Mouse (Mus musculus) inflammation-experienced regulatory T-cells, adult 6 months (primary cell): ENCODE data around the gene Agrp. TPM values are rescaled to one million over a fixed set of nuclear protein-coding genes. Genes with fewer than 3 reads are reported as not detected.

ENCODE experiments used
- ATAC-seq: one replicate; pipeline ENCODE4 v1.8.0; 2017
- polyA plus RNA-seq, 3 experiments: library from polyadenylated mRNA; unstranded; fragments of 100-300 nt; shearing (Covaris generic); gene quantifications; one replicate each; pipeline ENCODE4 v1.2.1; 2017

Agrp gene
- 1 to 10 TPM in 2 of 3 experiments, under 1 TPM in 1; 0.74 to 2.5 (median 1.5) TPM for polyA plus RNA-seq

GRCm38 (mm10) chr8:105636963-105637510 is at the start of gene Agrp:
Gene Agrp (minus strand): TSS chr8:105637393.
- peak; percentile 5 for ATAC-seq

GRCm38 (mm10) chr8:105686551-105686950 is 49.4 kb upstream of the Agrp start:
- peak; percentile 12 for ATAC-seq

GRCm38 (mm10) chr8:105685796-105686308 is 48.7 kb upstream of the Agrp start, which contains the start of gene Carmil2:
Gene Carmil2 (plus strand): TSS chr8:105686274.
- peak; percentile 88 for ATAC-seq

GRCm38 (mm10) chr8:105685325-105685724 is 48.1 kb upstream of the Agrp start:
- no peak for ATAC-seq

GRCm38 (mm10) chr8:105677891-105678290 is 40.7 kb upstream of the Agrp start:
- ATAC-seq, result no peak

- peak; percentile 74 for ATAC-seq
These were observed 24.0 kb upstream of the Agrp start for GRCm38 (mm10) chr8:105661167-105661566.

- no peak for ATAC-seq
These were observed 20.4 kb upstream of the Agrp start for GRCm38 (mm10) chr8:105657641-105658040.

- no peak for ATAC-seq
These were observed 11.7 kb upstream of the Agrp start for GRCm38 (mm10) chr8:105648929-105649328.

GRCm38 (mm10) chr8:105645205-105645604 is 8.0 kb upstream of the Agrp start:
- no peak for ATAC-seq

GRCm38 (mm10) chr8:105640511-105640910 is 3.3 kb upstream of the Agrp start:
- no peak for ATAC-seq

GRCm38 (mm10) chr8:105639835-105640234 is 2.6 kb upstream of the Agrp start:
- no peak for ATAC-seq

- ATAC-seq, result no peak
These were observed 1.3 kb upstream of the Agrp start for GRCm38 (mm10) chr8:105638510-105638909.

GRCm38 (mm10) chr8:105637601-105638041 is 428 bp upstream of the Agrp start:
- no peak for ATAC-seq

GRCm38 (mm10) chr8:105636018-105636962 is 903 bp downstream of the Agrp start, which contains the start of gene Ctcf:
Gene Ctcf (plus strand): TSS chr8:105636568.
- peak; percentile 66 for ATAC-seq

GRCm38 (mm10) chr8:105635481-105635880 is 1.7 kb downstream of the Agrp start:
- ATAC-seq, result no peak

- no peak for ATAC-seq
These were observed 2.3 kb downstream of the Agrp start for GRCm38 (mm10) chr8:105634771-105635458.

- ATAC-seq, result no peak
These were observed 7.9 kb downstream of the Agrp start for GRCm38 (mm10) chr8:105629337-105629736.

GRCm38 (mm10) chr8:105626086-105626485 is 11.1 kb downstream of the Agrp start:
- no peak for ATAC-seq

GRCm38 (mm10) chr8:105624831-105625230 is 12.4 kb downstream of the Agrp start:
- no peak for ATAC-seq

- no peak for ATAC-seq
These were observed 12.8 kb downstream of the Agrp start for GRCm38 (mm10) chr8:105624401-105624800.

GRCm38 (mm10) chr8:105623679-105624245 is 13.4 kb downstream of the Agrp start:
- no peak for ATAC-seq

- ATAC-seq, result peak; percentile 84
These were observed 14.1 kb downstream of the Agrp start for GRCm38 (mm10) chr8:105623118-105623517.
